Mouse (Mus musculus): ENCODE measurements at regions not wholly inside any gene's neighbourhood (a gene's known extent, or its start where the extent isn't known, plus 50 kb on each side); places are given as distances from the start of the nearest gene placed in this dataset.

DNA sequence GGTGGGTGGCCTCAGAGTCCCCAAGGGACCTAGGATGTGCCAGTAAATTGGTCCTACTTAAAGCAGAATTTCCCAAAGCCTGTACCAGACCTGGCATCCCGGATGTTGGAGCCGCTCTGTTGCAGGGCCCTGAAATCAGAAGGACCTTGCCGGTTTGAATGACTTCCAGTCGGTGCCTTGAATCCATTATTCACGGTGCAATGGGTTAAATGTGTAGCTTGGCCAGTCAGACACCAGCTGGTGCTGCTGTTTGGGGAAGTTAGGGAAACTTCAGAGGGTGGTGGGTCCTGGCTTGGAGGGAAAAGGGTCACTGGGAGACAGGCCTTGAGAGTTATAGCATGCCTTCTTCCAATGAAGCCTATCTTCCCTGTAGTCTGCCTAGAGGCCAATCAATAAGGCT lies 135.5 kb upstream of the Tbx3 start:
- TF ChIP-seq CTCF (IDR thresholded peaks at IDR 0.05) (no peak), POLR2A (IDR thresholded peaks at IDR 0.05; ENCODE audit: insufficient read depth, low read depth, low read length) (no peak), EP300 (IDR thresholded peaks at IDR 0.05; ENCODE audit: insufficient read depth, low read depth, low read length) (no peak)

Measured in heart, adult 2 months (tissue).